Mouse (Mus musculus) retina, postnatal 1 day (tissue): ENCODE measurements at regions not wholly inside any gene's neighbourhood (a gene's known extent, or its start where the extent isn't known, plus 50 kb on each side); places are given as distances from the start of the nearest gene placed in this dataset.

Experiments
- DNase-seq: peaks from one replicate; pipeline ENCODE4 v3.0.0-alpha.2; 2012

DNA sequence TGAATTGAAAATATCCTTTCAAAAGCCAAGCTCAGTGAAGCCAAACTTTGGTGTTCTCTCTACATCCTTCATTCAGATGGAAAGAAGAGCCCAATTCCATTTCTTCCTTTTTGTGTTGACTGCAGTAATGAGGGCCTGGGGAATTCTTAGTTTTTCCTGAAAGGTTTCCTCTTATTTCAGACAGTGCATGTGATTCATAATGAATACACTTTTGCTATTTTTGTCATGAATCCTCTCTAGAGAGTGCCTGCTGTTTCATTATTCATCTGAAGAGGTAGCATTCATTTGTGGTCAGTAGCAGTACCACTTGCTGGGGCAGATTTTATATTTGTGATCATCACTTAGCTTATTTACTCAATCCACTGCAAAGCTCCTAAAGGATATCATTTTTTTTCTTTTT, 303.0 kb upstream of the Anxa10 start:
- DNase-seq: peak; percentile 10

DNA sequence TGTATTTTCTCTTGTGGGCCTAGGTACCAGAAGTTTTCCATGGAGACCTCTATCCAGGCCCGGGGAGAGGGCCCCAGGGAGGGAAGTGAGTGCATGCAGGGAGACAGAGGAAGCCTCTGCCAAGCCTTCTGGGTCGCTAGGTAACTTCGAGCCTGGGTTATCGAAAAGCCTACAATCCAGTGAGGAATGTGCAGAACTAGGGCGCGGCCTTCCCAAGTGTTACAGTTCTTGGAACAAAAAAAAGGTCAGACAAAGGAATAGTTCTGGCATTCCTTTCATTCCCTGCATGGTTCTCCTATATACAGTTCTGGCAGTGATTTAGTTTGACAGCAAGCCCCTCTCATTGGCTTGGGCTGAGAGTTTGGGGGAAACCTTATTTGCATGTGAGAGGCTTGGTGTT, 294.6 kb upstream of the Anxa10 start:
- DNase-seq: peak; percentile 40
